Mouse (Mus musculus) 416B (cell line): Measurements from ENCODE around the gene Myh11.
"Not testable (repeated sequence)": the region's sequence is repeated elsewhere in the genome, so short reads cannot be mapped to it uniquely, and the experiment has no call there.

ENCODE experiments used
- DNase-seq: peaks from one replicate; pipeline ENCODE4 v3.0.0; 2011; ENCODE audit warnings: low read depth

Myh11 gene

GRCm38 (mm10) chr16:14162988-14163416, 128.2 kb downstream of the Myh11 start, which contains the start of the genes Nde1 and Marf1:
Gene Nde1, plus strand, starts transcription at chr16:14163275.
Gene Marf1, minus strand, starts transcription at chr16:14163351.
- DNase-seq = peak; percentile 90

- DNase-seq = no peak
These were observed 130.2 kb downstream of the Myh11 start for GRCm38 (mm10) chr16:14160941-14161340.

- peak; percentile 90 for DNase-seq
These were observed 131.4 kb downstream of the Myh11 start for GRCm38 (mm10) chr16:14159746-14160131.

- peak; percentile 100 for DNase-seq
These were observed 132.0 kb downstream of the Myh11 start for GRCm38 (mm10) chr16:14158936-14159745.

- DNase-seq = no peak
These were observed 132.6 kb downstream of the Myh11 start for GRCm38 (mm10) chr16:14158536-14158935.

GRCm38 (mm10) chr16:14156312-14156711, 134.9 kb downstream of the Myh11 start:
- DNase-seq = no peak

GRCm38 (mm10) chr16:14155638-14156037, 135.5 kb downstream of the Myh11 start:
- DNase-seq = not testable (repeated sequence)

GRCm38 (mm10) chr16:14151718-14152117, 139.5 kb downstream of the Myh11 start:
- DNase-seq = no peak

GRCm38 (mm10) chr16:14147712-14148111, 143.5 kb downstream of the Myh11 start:
- peak; percentile 48 for DNase-seq
